Comparison of ENCODE assay signal across 8 mouse cellular contexts in genomic region chr12:21286712-21287650, GRCm38 (mm10). TPM values are rescaled to one million over a fixed set of nuclear protein-coding genes. Genes with fewer than 3 reads are reported as not detected.
DNase-seq lines count a peak whose midpoint lies in the region; ATAC-seq and TF ChIP-seq lines count a peak whose summit lies in the region.

No protein-coding gene starts in this region.

- H3K9me3 ChIP-seq in E14TG2a.4 (ENCODE audit: low read length), result no peaks in the 10 kb centered on the region
- no peaks in the 10 kb centered on the region for H3K9me3 ChIP-seq in embryonic facial prominence, embryonic 15.5 days (replicated peaks)
- H3K9me3 ChIP-seq in lung, embryonic 16.5 days (ENCODE audit: control insufficient read depth, low read length), result no peaks in the 10 kb centered on the region

- TF ChIP-seq EP300 in heart, adult 2 months (IDR thresholded peaks at IDR 0.05; ENCODE audit: insufficient read depth, low read depth, low read length), result no peak

- H3K9ac ChIP-seq in heart, adult 2 months (ENCODE audit: low read depth, low read length), result peak overlapping the region; percentile 89
- peak overlapping the region; percentile 90 for H3K9ac ChIP-seq in embryonic facial prominence, embryonic 15.5 days
- H3K9ac ChIP-seq in lung, embryonic 16.5 days (ENCODE audit: low read length), result peak overlapping the region; percentile 97

- no peak for DNase-seq in heart, adult 2 months
- no peak for DNase-seq in heart, postnatal 14 days
- DNase-seq in induced T-regulatory cell, adult 2 months (ENCODE audit: low read depth), result peak; percentile 78
- peak; percentile 14 to 33 for DNase-seq in spleen, postnatal 10 days (ENCODE audit: low spot score in 2 of 2)
- no peak for DNase-seq in adrenal gland, postnatal 4 days (ENCODE audit: low spot score in 2 of 2)

- peaks cover 2% of the 10 kb centered on the region; the same call in 1 of the 2 replicates for H3K36me3 ChIP-seq in heart, adult 2 months (ENCODE audit: control insufficient read depth, insufficient read depth, low read length)
- peaks cover 38% of the 10 kb centered on the region for H3K36me3 ChIP-seq in E14TG2a.4 (ENCODE audit: insufficient read depth, low read length)
- peaks cover 12% of the 10 kb centered on the region for H3K36me3 ChIP-seq in embryonic facial prominence, embryonic 15.5 days
- H3K36me3 ChIP-seq in lung, embryonic 16.5 days (ENCODE audit: control insufficient read depth, insufficient read depth, low read length), result peaks cover 3% of the 10 kb centered on the region; the same call in 1 of the 2 replicates

- peaks cover 4% of the 10 kb centered on the region for H3K4me1 ChIP-seq in heart, adult 2 months (ENCODE audit: control insufficient read depth, insufficient read depth, low read length)
- peaks cover 46% of the 10 kb centered on the region for H3K4me1 ChIP-seq in E14TG2a.4 (replicated peaks; ENCODE audit: low read depth, low read length)
- peaks cover 21% of the 10 kb centered on the region for H3K4me1 ChIP-seq in embryonic facial prominence, embryonic 15.5 days
- peaks cover 23% of the 10 kb centered on the region for H3K4me1 ChIP-seq in lung, embryonic 16.5 days (replicated peaks; ENCODE audit: control insufficient read depth, insufficient read depth, low read length)

- peak overlapping the region; percentile 85 for H3K27ac ChIP-seq in heart, adult 2 months
- peak overlapping the region; percentile 95 for H3K27ac ChIP-seq in embryonic facial prominence, embryonic 15.5 days (replicated peaks)
- H3K27ac ChIP-seq in lung, embryonic 16.5 days (ENCODE audit: low read length), result peak overlapping the region; percentile 90

- peak overlapping the region; percentile 84 for H3K4me2 ChIP-seq in embryonic facial prominence, embryonic 15.5 days (replicated peaks)
- peak overlapping the region; percentile 89 for H3K4me2 ChIP-seq in lung, embryonic 16.5 days (ENCODE audit: low read depth, low read length)

- TF ChIP-seq CTCF in heart, adult 2 months (IDR thresholded peaks at IDR 0.05), result no peak
- TF ChIP-seq CTCF in E14TG2a.4 (conservative IDR thresholded peaks at IDR 0.05; ENCODE audit: low read length), result no peak

- no peaks in the 10 kb centered on the region for H3K79me2 ChIP-seq in heart, adult 2 months (replicated peaks; ENCODE audit: control insufficient read depth, insufficient read depth, low read length)

- no peaks in the 10 kb centered on the region for H3K27me3 ChIP-seq in heart, adult 2 months (ENCODE audit: control insufficient read depth, insufficient read depth, low read length)
- H3K27me3 ChIP-seq in E14TG2a.4 (ENCODE audit: insufficient read depth, low read length), result no peaks in the 10 kb centered on the region
- H3K27me3 ChIP-seq in embryonic facial prominence, embryonic 15.5 days, result no peaks in the 10 kb centered on the region
- H3K27me3 ChIP-seq in lung, embryonic 16.5 days (ENCODE audit: control insufficient read depth, insufficient read depth, low read depth, low read length), result no peaks in the 10 kb centered on the region

- 22% methylated on average over 18 of the region's 18 CpGs for WGBS in heart, adult 2 months
- WGBS in embryonic facial prominence, embryonic 15.5 days, result 29% methylated on average over 18 of the region's 18 CpGs
- 25% methylated on average over 18 of the region's 18 CpGs for WGBS in lung, embryonic 16.5 days

- H3K4me3 ChIP-seq in heart, adult 2 months, result peak overlapping the region; percentile 95
- H3K4me3 ChIP-seq in E14TG2a.4 (replicated peaks; ENCODE audit: low read length), result peak overlapping the region; percentile 97
- H3K4me3 ChIP-seq in embryonic facial prominence, embryonic 15.5 days (replicated peaks), result peak overlapping the region; percentile 89
- peak overlapping the region; percentile 94 for H3K4me3 ChIP-seq in lung, embryonic 16.5 days (ENCODE audit: low read length)

- ATAC-seq in embryonic facial prominence, embryonic 15.5 days (ENCODE audit: insufficient number of reproducible peaks, low FRiP score, low TSS enrichment, low read depth), result no peak
- no peak for ATAC-seq in lung, embryonic 16.5 days (ENCODE audit: low read depth)

- intact Hi-C loops in heart, adult 2 months (cut with DNase I), result loop anchor here (1.0 to 2.0 kb wide), 4 partner anchors 23 to 130 kb away; partner anchors contain the start of genes Adam17, Iah1 and Ywhaq
- intact Hi-C loops in heart, postnatal 14 days (cut with DNase I), result no loop called here

- TF ChIP-seq POLR2A in heart, adult 2 months (IDR thresholded peaks at IDR 0.05; ENCODE audit: insufficient read depth, low read depth, low read length), result no peak

RNA-seq across cellular contexts. Expression of gene Itgb1bp1, which starts 0.9 kb away (rescaled TPM):
- total RNA-seq in heart, adult 2 months (2021), result 10 to 100 TPM; 42.4 to 50.6 TPM
- polyA plus RNA-seq in heart, adult 2 months (2012; rRNA removed), result 15.2 and 26.8 TPM in 2 replicates
- total RNA-seq in heart, postnatal 14 days (2021), result 10 to 100 TPM; 34.6 to 43.8 TPM
- 52.6 and 54.2 TPM in 2 replicates for polyA plus RNA-seq in embryonic facial prominence, embryonic 15.5 days (2015; fragmentation: Nextera tagmentation; extraction: Ambion mirVana)
- polyA plus RNA-seq in lung, embryonic 16.5 days (2015; fragmentation: Nextera tagmentation; extraction: Ambion mirVana), result 50.2 and 57.8 TPM in 2 replicates
- total RNA-seq in adrenal gland, postnatal 4 days (2021), result 10 to 100 TPM; 53.9 to 57.4 TPM

RNA-seq across cellular contexts. Expression of gene Cpsf3, which starts 1.8 kb away (rescaled TPM):
- total RNA-seq in heart, adult 2 months (2021), result 10 to 100 TPM; 32.5 to 39.0 TPM
- 19.3 and 30.8 TPM in 2 replicates for polyA plus RNA-seq in heart, adult 2 months (2012; rRNA removed)
- 10 to 100 TPM; 36.1 to 37.5 TPM for total RNA-seq in heart, postnatal 14 days (2021)
- polyA plus RNA-seq in embryonic facial prominence, embryonic 15.5 days (2015; fragmentation: Nextera tagmentation; extraction: Ambion mirVana), result 89.6 and 96.8 TPM in 2 replicates
- polyA plus RNA-seq in lung, embryonic 16.5 days (2015; fragmentation: Nextera tagmentation; extraction: Ambion mirVana), result 112 and 115 TPM in 2 replicates
- total RNA-seq in adrenal gland, postnatal 4 days (2021), result 10 to 100 TPM; 84.3 to 88.2 TPM

RNA-seq across cellular contexts. Expression of gene Iah1, which starts 29.2 kb away (rescaled TPM):
- 10 to 100 TPM; 12.6 to 13.5 TPM for total RNA-seq in heart, adult 2 months (2021)
- 28.4 and 30.5 TPM in 2 replicates for polyA plus RNA-seq in heart, adult 2 months (2012; rRNA removed)
- 10 to 100 TPM; 23.0 to 23.3 TPM for total RNA-seq in heart, postnatal 14 days (2021)
- polyA plus RNA-seq in embryonic facial prominence, embryonic 15.5 days (2015; fragmentation: Nextera tagmentation; extraction: Ambion mirVana), result 48.6 and 51.5 TPM in 2 replicates
- 70.1 and 77.2 TPM in 2 replicates for polyA plus RNA-seq in lung, embryonic 16.5 days (2015; fragmentation: Nextera tagmentation; extraction: Ambion mirVana)
- 10 to 100 TPM; 59.1 to 61.7 TPM for total RNA-seq in adrenal gland, postnatal 4 days (2021)

Comparison
In these comparisons a context has a peak if more than half of its experiments do, and no peak if none do; other contexts are left out.
1. DNase-seq: peak in induced T-regulatory cell, adult 2 months (single experiment) and spleen, postnatal 10 days (2 of 2); none in heart, adult 2 months (0 of 2), heart, postnatal 14 days (0 of 2) and adrenal gland, postnatal 4 days (0 of 2).
2. Peak in every context shown above with its lines, with median percentiles within 50 percentile points of each other: H3K27ac ChIP-seq, H3K4me3 ChIP-seq and H3K9ac ChIP-seq.